Mouse (Mus musculus): ENCODE results near the gene Hcn2. TPM values are rescaled to one million over a fixed set of nuclear protein-coding genes. Genes with fewer than 3 reads are reported as not detected.
"Not testable (repeated sequence)": the region's sequence is repeated elsewhere in the genome, so short reads cannot be mapped to it uniquely, and the experiment has no call there.

The Hcn2 gene
- polyA plus RNA-seq, 1 experiment from 2014 or later = 0.69 TPM

GRCm38 (mm10) chr10:79759675-79760074 lies 43.2 kb downstream of the Hcn2 start:
- H3K4me1 ChIP-seq = peaks cover 21% of the 10 kb centered on the region
- H3K9ac ChIP-seq (replicated peaks); H3K4me2 ChIP-seq (replicated peaks); H3K9me3 ChIP-seq; ATAC-seq (replicated peaks); H3K4me3 ChIP-seq; H3K27ac ChIP-seq (replicated peaks); H3K27me3 ChIP-seq: not testable (repeated sequence)
- 91% methylated on average over 1 of the region's 1 CpGs for WGBS
- H3K36me3 ChIP-seq = peaks cover 52% of the 10 kb centered on the region

GRCm38 (mm10) chr10:79760603-79761143 lies 44.2 kb downstream of the Hcn2 start:
- H3K9me3 ChIP-seq = no peaks in the 10 kb centered on the region
- H3K4me3 ChIP-seq = no peak overlapping the region
- peaks cover 23% of the 10 kb centered on the region for H3K4me1 ChIP-seq
- H3K9ac ChIP-seq (replicated peaks) = no peak overlapping the region
- H3K36me3 ChIP-seq = peaks cover 52% of the 10 kb centered on the region
- no peak overlapping the region for H3K4me2 ChIP-seq (replicated peaks)
- no peak for ATAC-seq (replicated peaks)
- no peaks in the 10 kb centered on the region for H3K27me3 ChIP-seq
- 93% methylated on average over 11 of the region's 11 CpGs for WGBS
- H3K27ac ChIP-seq (replicated peaks) = no peak overlapping the region

GRCm38 (mm10) chr10:79762875-79763274 lies 46.4 kb downstream of the Hcn2 start:
- H3K27ac ChIP-seq (replicated peaks) = no peak overlapping the region
- no peaks in the 10 kb centered on the region for H3K9me3 ChIP-seq
- H3K4me2 ChIP-seq (replicated peaks) = no peak overlapping the region
- ATAC-seq (replicated peaks) = no peak
- no peak overlapping the region for H3K9ac ChIP-seq (replicated peaks)
- WGBS = 87% methylated on average over 3 of the region's 3 CpGs
- H3K27me3 ChIP-seq = no peaks in the 10 kb centered on the region
- H3K4me3 ChIP-seq = no peak overlapping the region
- H3K36me3 ChIP-seq = peaks cover 36% of the 10 kb centered on the region
- peaks cover 35% of the 10 kb centered on the region for H3K4me1 ChIP-seq

- H3K4me2 ChIP-seq (replicated peaks) = no peak overlapping the region
- no peaks in the 10 kb centered on the region for H3K27me3 ChIP-seq
- 86% methylated on average over 7 of the region's 7 CpGs for WGBS
- H3K36me3 ChIP-seq = peaks cover 22% of the 10 kb centered on the region
- ATAC-seq (replicated peaks) = no peak
- no peak overlapping the region for H3K4me3 ChIP-seq
- 0 out of 2 replicates have a peak overlapping the region, but pooled peaks have one; percentile 0 for H3K9ac ChIP-seq (replicated peaks)
- H3K4me1 ChIP-seq = peaks cover 44% of the 10 kb centered on the region
- no peaks in the 10 kb centered on the region for H3K9me3 ChIP-seq
- H3K27ac ChIP-seq (replicated peaks) = no peak overlapping the region
Observed at GRCm38 (mm10) chr10:79764234-79764633, 47.8 kb downstream of the Hcn2 start.

GRCm38 (mm10) chr10:79765228-79765745 lies 48.9 kb downstream of the Hcn2 start:
- H3K9me3 ChIP-seq = no peaks in the 10 kb centered on the region
- peaks cover 44% of the 10 kb centered on the region for H3K4me1 ChIP-seq
- no peak for ATAC-seq (replicated peaks)
- H3K36me3 ChIP-seq = peaks cover 20% of the 10 kb centered on the region
- H3K27ac ChIP-seq (replicated peaks) = no peak overlapping the region
- peak overlapping the region; percentile 86 for H3K4me2 ChIP-seq (replicated peaks)
- no peaks in the 10 kb centered on the region for H3K27me3 ChIP-seq
- WGBS = 66% methylated on average over 2 of the region's 2 CpGs
- peak overlapping the region; percentile 64 for H3K4me3 ChIP-seq
- peak overlapping the region; percentile 80 for H3K9ac ChIP-seq (replicated peaks)

- Histone ChIP-seq H3K4me1 (peaks cover 44% of the 10 kb centered on the region), H3K4me3 (peak overlapping the region; percentile 64), H3K36me3 (peaks cover 13% of the 10 kb centered on the region), H3K9ac (replicated peaks) (peak overlapping the region; percentile 80), H3K4me2 (replicated peaks) (peak overlapping the region; percentile 86), H3K27ac (replicated peaks) (peak overlapping the region; percentile 95), H3K27me3 (no peaks in the 10 kb centered on the region), H3K9me3 (no peaks in the 10 kb centered on the region)
- WGBS = 8% methylated on average over 16 of the region's 16 CpGs
- ATAC-seq (replicated peaks) = no peak
Observed at GRCm38 (mm10) chr10:79766001-79766507, 49.6 kb downstream of the Hcn2 start.

GRCm38 (mm10) chr10:79766508-79767325 lies 50.3 kb downstream of the Hcn2 start, which contains the start of gene Rnf126:
Gene Rnf126, minus strand, starts transcription at chr10:79766952.
- peaks cover 44% of the 10 kb centered on the region for H3K4me1 ChIP-seq
- H3K27me3 ChIP-seq = no peaks in the 10 kb centered on the region
- peak within 1 kb of the TSS; percentile 80 for H3K9ac ChIP-seq (replicated peaks)
- ATAC-seq (replicated peaks) = peak; percentile 83
- under 1% methylated on average over 101 of the region's 101 CpGs for WGBS
- peak within 1 kb of the TSS; percentile 95 for H3K27ac ChIP-seq (replicated peaks)
- H3K9me3 ChIP-seq = no peaks in the 10 kb centered on the region
- H3K36me3 ChIP-seq = peaks cover 6% of the 10 kb centered on the region
- peak within 1 kb of the TSS; percentile 64 for H3K4me3 ChIP-seq
- H3K4me2 ChIP-seq (replicated peaks) = peak within 1 kb of the TSS; percentile 86

GRCm38 (mm10) chr10:79767372-79768244 lies 51.2 kb downstream of the Hcn2 start:
- ATAC-seq (replicated peaks) = peak; percentile 87
- WGBS = 10% methylated on average over 40 of the region's 40 CpGs

GRCm38 (mm10) chr10:79768400-79768799 lies 52.0 kb downstream of the Hcn2 start:
- H3K9ac ChIP-seq (replicated peaks) = no peak overlapping the region
- no peak for ATAC-seq (replicated peaks)
- H3K36me3 ChIP-seq = no peaks in the 10 kb centered on the region
- WGBS = 2% methylated on average over 5 of the region's 5 CpGs
- H3K4me2 ChIP-seq (replicated peaks) = no peak overlapping the region
- no peak overlapping the region for H3K4me3 ChIP-seq
- H3K9me3 ChIP-seq = no peaks in the 10 kb centered on the region
- peak overlapping the region; percentile 95; the same call in 1 of the 2 replicates for H3K27ac ChIP-seq (replicated peaks)
- H3K4me1 ChIP-seq = peaks cover 44% of the 10 kb centered on the region
- H3K27me3 ChIP-seq = no peaks in the 10 kb centered on the region

More at GRCm38 (mm10) chr10:79767372-79768244, 51.2 kb downstream of the Hcn2 start:
- Histone ChIP-seq H3K4me2 (replicated peaks) (peak overlapping the region; percentile 86), H3K9ac (replicated peaks) (peak overlapping the region; percentile 80), H3K4me1 (peaks cover 44% of the 10 kb centered on the region), H3K27ac (replicated peaks) (peak overlapping the region; percentile 95), H3K9me3 (no peaks in the 10 kb centered on the region), H3K4me3 (peak overlapping the region; percentile 64), H3K36me3 (no peaks in the 10 kb centered on the region), H3K27me3 (no peaks in the 10 kb centered on the region)

GRCm38 (mm10) chr10:79769329-79769728 lies 52.9 kb downstream of the Hcn2 start:
- WGBS = 72% methylated on average over 4 of the region's 4 CpGs
- peaks cover 35% of the 10 kb centered on the region for H3K4me1 ChIP-seq
- no peak overlapping the region for H3K27ac ChIP-seq (replicated peaks)
- ATAC-seq (replicated peaks) = no peak
- no peak overlapping the region for H3K4me2 ChIP-seq (replicated peaks)
- no peaks in the 10 kb centered on the region for H3K9me3 ChIP-seq
- no peak overlapping the region for H3K4me3 ChIP-seq
- H3K36me3 ChIP-seq = no peaks in the 10 kb centered on the region
- H3K9ac ChIP-seq (replicated peaks) = no peak overlapping the region
- H3K27me3 ChIP-seq = no peaks in the 10 kb centered on the region

- no peak overlapping the region for H3K4me2 ChIP-seq (replicated peaks)
- 95% methylated on average over 3 of the region's 3 CpGs for WGBS
- no peak for ATAC-seq (replicated peaks)
Observed at GRCm38 (mm10) chr10:79772320-79772719, 55.9 kb downstream of the Hcn2 start.

More at GRCm38 (mm10) chr10:79772320-79772719, 55.9 kb downstream of the Hcn2 start:
- Histone ChIP-seq H3K9ac (replicated peaks) (no peak overlapping the region), H3K9me3 (no peaks in the 10 kb centered on the region; the same call in 1 of the 2 replicates), H3K4me3 (no peak overlapping the region), H3K27me3 (peaks cover 12% of the 10 kb centered on the region), H3K36me3 (no peaks in the 10 kb centered on the region), H3K4me1 (peaks cover 18% of the 10 kb centered on the region), H3K27ac (replicated peaks) (no peak overlapping the region)
